Mouse (Mus musculus): Measurements from ENCODE around the gene Fam174b.

The Fam174b gene

DNA sequence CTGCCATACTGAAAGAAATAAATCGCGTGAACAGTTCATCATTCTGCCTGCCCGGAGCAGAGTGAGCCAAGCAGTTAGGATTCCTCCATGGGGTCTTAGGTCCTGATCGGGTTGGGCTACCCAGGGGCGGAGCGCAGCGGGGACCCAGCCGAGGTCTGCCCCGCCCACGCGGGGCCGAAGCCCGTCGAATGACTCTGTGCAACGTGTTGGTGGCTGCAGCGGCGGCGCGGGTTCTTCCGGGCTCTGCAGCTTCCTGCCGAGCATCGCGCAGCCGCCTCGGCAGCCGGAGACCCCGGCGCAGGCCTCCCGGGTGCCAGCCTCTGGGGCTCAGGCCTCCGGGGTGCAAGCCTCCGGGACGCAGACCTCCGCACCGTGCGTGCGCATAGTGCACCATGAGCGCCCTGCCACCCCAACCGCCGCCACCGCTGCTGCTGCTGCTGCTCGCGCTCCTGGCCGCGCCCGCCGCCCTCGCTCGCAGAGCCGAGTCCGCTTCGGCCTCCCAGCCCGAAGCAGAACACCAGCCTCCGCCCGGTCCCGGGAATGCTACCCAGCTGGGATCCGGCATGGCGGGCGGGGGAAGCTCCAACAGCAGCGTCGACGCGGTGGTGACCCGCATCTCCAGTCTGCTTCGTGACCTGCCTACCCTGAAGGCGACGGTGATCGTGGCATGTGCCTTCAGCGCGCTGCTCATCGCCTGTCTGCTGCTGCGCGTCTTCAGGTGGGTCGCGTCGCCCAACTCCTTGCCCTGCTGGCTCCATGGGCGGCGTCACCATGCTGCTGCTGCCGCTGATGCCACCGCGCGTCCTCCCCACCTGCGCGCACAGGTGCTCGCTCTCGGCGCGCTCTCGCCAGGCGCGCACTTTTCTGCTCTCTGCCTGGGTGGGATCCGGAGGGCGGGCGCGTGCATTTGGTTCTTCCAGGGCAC, at the start of gene Fam174b:
Gene Fam174b (plus strand): TSS at position 192 of the 925 bp plus-strand sequence.
- peak; percentile 48 to 54 for DNase-seq

DNA sequence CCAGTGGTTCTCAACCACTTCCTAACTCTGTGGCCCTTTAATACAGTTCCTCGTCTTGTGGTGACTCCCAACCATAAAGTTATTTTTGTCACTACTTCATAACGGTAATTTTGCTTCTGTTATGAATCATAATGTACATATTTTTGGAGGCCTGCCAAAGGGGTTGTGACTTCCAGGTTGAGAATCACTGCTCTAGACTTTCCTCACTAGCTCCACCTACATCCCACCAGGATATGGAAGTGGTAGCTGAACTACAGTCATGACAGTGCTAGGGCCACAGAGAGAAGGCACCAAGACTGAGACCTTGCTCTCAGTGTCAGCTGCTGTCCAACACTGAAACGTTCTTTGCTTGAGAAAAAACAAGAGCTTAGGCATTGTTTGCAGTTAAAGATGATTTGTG, 43.0 kb upstream of the Fam174b start:
- DNase-seq = no peak

DNA sequence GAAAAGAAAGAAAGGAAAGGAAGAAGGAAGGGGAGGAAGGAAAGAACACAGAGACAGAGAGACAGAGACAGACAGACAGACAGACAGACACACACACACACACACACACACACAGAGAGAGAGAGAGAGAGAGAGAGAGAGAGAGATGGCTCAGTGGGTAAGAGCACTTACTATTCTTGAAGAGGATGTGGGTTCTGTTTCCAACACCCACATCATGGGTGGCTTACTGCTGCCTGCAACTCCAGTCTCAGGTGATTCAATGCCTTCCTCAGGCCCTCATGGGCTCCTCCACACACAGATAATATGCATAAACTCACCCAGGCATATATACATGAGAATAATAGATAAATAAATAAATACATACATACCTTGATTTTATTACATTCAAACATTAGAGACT, 35.8 kb upstream of the Fam174b start:
- DNase-seq = no peak

DNA sequence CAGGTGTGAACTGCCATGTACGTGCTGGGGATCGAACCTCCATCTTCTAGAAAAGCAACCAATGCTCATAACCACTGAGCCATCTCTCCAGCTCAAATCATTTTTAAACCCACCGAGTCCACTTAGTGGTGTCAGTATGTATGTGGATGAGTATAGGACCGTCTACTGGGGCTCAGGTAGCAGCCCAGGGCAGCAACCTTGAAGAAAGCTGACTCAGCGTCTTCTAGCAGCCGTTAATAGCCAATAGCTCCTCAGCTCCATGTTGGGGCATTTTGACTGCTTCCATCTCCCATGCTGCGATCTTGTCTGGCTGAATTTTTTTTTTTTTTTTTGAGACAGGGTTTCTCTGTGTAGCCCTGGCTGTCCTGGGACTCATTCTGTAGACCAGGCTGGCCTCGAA, 26.6 kb upstream of the Fam174b start:
- no peak for DNase-seq

DNA sequence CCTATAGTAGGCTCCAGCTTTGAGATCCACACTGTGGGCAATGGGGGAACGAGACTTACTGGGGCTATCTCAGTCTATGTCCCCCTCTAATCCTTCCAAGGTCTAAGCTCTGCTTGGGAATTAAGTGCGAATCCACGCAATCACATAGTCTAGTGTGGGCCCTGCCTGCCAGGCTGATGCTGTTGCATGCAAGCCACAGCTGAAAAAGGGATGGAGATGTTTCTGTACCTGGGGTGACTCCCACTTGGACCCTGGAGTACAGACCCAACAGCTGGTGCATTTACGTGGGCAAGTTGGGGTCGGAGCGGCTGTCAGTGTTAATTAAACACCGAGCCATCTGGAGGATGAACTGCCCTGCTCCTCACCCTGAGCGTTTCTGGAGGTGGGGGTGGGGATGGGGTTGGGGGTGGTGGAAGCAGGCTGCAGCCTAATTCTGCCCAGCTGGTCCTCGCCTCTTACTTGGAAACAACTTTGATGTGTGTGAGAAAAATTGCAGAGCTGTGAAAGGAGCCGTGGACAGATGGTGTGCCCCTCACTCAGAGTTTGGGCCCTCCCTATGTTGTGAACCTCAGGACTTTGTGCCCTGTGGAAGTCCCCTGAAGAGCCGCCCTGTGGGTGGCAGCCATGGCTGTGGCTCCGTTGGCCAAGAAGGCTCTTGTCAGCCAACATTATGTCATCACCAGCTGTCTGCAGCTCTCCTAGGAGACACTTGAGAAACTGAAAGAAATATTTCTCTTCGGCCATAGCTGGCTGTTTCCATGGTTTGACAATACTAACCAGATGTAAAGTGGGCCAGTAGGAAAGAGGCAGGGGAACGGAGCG, 24.0 kb upstream of the Fam174b start:
- DNase-seq = peak; percentile 67 to 69

DNA sequence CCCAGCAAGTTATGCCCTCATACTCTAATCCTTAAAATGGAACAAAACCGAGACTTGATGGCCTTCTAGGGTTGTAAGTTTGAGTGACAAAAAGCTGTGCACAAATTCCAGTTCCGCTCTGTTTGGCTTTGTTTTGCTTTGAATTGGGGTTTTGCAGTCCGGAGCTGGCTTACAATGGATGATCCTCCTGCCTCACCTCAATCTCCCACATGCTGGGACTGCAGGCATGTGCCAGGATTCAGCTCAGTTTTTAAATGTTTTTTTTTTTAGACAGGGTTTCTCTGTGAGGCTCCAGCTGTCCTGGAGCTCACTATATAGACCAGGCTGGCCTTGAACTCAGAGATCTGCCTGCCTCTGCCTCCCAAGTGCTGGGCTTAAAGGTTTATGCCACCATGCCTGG, 23.3 kb upstream of the Fam174b start:
- DNase-seq = peak; percentile 39 to 47

DNA sequence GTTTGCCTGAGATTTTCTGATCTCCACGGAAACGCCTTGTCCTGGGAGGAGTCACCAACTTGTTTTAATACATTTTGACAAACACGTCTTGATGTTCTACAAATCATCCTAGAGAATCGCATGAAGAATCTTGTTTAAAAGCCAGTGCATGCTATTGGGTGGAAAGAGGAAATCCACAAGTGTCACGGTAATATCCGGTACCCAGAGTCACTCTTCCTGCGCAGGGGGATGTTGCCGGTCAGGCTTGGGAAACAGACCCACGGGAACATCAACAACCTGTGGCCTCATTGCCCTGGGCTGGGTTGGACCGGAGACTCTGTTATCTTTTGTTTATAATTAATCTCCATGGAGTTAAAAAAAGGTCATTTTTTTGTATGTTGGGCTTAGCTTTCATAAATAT, 22.1 kb upstream of the Fam174b start:
- no peak for DNase-seq

DNA sequence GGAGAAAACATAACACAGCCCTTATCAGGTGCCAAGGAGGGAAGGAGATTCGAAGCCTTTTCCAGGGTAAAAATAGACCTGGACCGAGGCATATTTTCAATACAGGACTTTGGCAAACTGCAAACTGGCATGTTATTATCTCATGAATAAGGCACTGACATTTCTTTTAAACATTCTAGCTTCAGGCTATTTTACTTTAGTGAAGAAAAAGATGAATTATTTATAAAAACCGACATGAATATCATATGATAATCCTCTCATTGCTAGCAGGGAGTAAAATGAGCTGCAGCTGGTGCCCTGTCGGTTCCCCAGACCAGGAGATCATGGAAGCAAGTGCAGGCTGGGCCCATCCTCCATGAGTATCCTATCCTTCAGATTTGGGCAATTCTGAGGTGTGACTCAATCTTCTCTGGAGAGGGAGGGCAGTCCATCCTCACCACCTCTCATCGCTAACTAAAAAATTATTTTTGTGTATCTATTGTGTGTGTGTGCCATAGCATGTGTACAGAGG, 21.6 kb upstream of the Fam174b start:
- DNase-seq = no peak

DNA sequence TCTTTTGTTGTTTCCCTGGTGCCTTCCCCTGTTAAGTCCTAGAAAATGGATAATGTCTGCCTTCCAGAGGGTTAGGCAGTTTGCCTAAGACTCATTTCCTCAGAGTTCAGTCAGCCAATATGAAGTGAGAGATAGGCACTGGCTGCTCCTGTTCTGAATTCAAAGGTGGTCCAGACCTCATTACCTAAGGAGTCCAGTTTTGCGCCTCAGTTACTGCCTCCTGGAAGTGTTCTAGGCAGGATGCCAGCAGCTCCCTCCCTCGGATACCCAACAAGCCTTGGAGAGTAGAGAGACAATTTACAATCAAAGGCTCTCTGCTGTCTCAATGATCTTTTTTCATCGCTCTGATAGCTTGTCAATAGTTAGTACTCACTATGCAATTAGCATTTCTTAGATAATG, 19.1 kb upstream of the Fam174b start:
- DNase-seq = peak; percentile 61 to 72

DNA sequence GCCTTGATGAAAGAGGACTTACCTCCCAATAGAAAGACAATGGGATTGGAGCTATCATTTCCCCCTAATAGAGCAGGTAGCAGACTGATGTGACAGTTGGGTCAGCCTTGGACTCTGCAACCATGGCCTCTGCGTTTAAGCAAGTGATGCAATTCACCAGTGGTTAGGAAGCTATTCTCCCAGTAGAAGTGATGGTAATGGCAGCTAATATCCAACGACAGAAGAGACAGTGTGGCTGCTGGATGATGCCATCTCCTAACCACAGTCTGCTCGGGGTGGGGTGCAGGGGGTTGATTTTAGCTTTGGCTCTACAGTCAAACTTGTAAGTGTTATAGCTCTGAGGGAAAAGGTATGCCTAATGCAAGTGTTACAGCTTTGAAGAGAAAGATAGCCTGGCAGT, 18.3 kb upstream of the Fam174b start:
- no peak for DNase-seq

DNA sequence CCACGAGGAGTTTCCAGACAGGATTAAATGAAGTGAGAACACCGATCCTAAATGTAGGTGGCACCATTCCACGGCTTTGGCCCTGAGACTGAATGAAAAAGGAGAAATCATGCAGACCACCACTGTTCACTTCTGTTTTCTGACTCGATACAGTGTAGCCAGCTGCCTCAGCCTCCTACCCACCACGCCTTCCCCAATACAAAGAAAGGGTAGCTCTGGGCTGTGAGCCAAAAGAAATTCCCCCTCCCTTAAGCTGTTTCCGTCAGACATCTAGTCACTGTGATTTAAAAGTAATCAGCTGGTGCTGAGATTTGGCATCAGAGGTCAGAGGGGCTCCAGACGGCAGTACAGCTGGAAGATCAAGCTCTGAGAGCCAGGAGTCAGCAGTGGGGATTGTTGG, 10.2 kb upstream of the Fam174b start:
- DNase-seq = peak in 1 of 2 experiments; percentile 23

DNA sequence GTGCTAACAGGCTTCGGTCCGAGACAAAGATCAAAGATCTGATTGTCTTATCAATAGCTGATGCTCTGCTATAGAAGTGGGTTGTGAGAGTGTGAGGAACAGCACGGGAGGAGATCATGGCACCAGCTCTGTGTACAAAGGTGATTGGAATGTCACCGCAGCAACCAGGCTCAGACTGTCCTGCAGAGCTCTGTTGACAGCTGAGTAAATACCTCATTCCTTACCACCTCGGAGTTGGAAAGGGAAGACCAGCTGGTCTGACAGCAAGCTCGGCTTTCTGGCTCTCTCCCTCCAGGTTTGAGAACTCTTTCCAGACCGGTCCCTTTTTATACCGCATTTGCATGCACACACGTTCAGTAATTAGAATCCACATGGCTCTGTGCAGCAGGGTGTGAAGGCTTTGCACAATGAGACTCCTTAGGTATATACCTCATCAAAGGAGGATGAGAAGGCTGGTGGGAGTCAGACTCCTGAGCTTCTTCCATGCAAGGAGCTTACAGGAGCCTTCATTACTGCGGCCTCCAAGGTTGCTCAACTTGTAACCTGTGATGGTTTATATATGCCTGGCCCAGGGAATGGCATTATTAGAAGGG, 9.6 kb upstream of the Fam174b start:
- peak in 1 of 2 experiments; percentile 14 for DNase-seq

DNA sequence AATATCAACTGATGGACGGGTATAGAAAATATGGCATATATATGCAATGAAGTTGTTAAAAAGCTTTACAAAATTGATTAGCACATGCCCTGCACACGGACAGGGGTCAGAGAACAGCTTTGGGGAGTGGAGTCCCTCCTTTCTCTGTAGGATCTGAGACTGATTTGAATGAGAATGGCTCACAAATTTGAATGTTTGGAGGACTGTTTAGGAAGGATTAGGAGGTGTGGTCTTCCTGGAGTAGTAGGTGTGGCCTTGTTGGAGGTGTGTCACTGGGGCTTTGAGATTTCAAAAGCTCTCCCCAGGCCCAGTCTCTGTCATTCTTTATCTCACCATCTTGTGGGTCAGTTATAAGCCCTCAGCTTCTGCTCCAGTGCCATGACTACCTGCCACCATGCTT, 4.1 kb upstream of the Fam174b start:
- no peak for DNase-seq

DNA sequence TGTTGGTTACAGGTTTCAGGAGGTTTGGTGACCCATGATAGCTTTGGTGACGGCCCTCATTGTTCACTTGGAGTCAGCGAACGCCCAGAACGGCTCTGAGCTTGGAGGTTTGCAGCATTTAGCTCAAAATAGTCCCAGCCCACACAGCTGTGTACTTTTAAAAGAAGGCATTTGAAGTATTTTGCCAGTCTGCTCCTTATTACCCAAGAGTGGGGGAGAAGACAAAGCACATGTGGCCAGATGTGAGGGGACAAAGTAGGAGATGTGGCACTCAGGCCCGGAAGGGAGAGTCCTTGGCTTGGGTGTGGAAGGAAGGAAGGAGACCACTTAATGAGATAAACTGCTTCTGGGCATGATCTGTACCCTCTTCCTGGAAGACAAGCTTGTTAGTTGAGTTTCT, 1.3 kb downstream of the Fam174b start:
- DNase-seq = no peak

DNA sequence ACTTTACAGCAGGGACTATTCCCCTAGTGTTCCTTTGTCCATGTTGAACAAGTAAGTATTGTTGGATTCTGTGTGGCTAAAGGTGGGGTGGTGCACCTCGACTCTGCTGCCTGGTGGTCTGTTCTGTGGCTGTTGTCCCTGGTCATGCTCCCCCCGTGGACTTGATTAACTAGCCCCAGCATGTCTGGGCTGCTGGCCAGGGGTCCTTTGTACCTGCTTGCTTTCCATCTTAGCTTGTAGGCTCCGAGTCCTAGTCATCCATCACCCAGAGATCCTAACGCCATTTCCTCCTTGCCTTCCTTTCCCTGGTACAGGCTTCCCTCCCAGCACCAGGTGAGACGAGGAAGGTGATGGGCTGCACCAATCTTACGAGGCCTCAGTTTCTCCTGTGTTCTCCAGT, 1.7 kb downstream of the Fam174b start:
- DNase-seq = no peak

DNA sequence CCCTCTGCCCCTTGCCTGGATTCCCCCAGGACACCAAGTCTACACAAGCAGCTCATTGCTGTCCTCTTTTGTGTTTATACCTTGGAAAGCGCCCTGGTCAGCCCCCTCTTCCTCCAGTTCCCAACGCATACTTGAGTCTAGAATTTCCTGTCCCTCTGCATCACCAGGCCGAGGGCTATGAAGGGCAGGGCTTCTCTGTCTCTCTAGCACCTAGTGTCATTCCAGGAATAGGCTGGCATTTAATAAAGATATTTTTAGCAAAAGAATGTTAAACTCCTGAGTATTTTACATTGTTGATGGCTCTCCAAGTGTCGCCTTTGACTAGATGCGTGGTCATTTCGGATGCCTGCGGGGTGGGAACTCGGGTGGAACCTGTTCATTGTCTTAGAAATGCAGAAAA, 3.0 kb downstream of the Fam174b start:
- no peak for DNase-seq

DNA sequence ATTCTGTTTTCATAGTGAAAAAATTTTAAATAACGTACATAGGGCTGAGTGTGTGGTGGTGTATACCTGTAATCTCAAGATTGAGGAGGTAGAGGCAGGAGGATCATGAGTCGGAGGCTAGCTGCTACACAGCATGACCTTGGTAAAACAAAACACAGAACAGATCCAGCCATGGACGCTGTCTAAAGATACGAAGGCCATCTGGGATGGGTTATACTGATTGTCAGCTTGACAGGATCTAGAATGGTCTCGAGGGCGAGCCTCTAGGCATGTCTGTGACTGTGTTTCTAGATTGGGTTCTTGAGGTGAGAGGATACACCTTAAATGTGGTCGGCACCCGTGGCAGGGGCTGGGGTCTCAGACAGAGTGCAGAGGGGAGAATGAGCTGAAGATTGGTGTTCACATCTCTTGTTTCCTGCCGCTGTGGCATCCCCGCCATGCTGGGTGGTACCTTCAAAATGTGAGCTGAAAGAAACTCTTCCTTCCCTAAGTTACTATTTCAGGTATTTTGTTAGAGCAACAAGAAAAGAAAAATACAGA, 3.8 kb downstream of the Fam174b start:
- DNase-seq = no peak

DNA sequence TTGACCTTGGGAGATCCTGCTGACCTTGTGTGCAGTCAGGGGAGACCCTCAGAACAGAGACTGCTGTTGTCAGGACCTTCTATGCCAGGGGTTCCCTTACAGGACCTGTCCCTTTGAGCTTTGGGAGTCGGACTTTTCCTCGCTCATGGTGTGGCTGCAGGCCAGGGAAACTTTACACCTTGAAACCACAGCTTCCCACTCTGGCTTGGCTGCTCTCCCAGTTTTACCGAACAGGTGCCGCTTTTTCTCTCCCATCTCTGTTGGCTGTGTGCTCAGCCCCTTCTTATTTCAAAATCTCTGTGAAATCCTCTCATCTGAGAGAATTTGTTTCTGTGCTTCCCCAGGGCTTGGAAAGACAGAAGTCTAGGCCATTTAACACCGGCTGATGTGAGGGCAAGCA, 5.8 kb downstream of the Fam174b start:
- no peak for DNase-seq

DNA sequence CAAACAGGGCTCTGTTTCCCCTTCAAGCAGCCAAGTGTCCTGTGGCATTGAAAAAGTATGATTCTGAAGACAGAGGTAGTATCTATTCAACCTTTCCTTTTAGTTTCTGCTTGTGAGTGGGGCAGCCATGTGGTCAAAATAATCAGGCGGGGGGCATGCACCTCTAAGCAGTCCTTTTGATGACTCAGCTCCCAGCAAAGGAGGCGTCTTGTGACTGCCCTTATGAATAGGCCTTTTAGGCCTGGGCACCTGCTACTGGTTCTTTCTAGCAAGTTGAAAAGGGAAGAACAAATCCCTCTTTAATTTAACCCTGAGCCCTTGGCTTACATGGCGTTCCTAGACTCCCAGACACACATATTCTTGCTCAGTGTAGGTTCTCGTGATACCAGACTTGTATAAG, 6.7 kb downstream of the Fam174b start:
- no peak for DNase-seq

DNA sequence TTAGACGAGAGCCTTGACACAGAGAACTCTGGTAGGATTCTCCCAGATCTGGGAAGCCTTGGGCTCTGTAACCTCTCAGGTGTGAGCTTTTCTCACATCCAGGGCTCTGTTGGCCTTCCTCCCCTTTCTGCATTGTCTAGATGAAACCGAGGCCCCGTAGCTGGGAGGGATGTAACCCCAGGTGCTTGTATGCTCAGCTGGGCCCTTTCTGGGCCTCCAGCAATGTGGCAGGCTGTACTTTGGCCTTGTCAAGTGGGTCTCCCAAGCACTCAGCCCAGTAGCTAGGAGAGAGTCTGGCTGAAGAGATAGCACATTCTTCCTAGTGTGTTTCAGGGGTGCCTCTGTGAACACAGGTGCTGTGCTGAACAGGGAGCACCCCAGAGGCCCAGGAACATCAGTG, 7.4 kb downstream of the Fam174b start:
- DNase-seq = no peak

DNA sequence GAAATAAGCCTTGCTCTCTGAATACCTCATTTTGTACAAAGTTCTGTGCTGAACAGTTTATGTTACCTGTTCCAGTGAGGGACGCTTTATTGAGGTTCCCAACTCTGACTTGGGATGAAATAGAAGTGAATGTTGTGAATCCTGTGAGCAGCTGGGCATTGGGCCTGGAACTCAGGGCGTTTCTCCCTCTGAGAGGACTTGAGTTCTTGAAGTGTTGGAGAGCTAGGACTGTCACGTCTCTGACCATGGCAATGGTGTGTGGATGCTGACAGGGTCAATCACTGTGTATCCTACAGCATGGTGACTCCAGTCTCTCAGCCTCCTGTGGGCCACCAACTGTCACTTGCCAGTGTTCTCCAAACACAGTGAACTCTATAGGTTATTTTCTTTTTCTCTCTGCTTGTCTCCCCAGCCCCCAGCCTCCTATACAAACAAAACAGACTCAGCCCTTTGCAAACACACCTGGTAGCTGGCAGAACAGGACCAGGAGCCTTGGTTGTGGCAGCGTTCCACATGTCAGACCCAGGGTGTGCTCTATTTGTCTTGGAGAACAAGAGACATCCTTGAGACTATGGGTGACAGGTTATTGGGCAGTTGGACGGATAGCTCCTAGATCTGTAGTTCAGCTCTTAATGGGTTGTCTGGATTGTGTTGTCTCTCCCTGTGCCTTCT, 8.5 kb downstream of the Fam174b start:
- DNase-seq = no peak

DNA sequence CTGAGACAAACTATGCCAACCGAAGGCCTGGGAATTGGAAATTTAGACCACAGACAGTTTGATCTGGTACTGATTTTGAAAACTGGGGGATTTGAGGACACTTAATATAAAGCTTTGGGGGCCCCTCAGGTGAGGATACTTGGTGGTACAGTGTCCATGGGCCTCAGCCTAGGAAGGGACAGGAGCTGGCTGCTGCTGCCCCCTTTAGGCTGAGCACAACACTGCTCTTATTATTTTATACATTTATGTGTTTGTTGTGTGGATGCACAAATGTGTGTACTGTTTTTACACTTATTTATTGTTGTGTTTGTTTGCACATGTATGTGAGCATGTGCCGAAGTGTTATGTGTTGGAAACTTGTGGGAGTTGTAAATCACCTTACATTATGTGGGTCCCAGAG, 9.2 kb downstream of the Fam174b start:
- DNase-seq = peak; percentile 17 to 28
